Mouse (Mus musculus): ENCODE measurements around the gene Gadd45g.

- TF ChIP-seq CTCF (IDR thresholded peaks at IDR 0.05; ENCODE audit: control insufficient read depth, insufficient read depth, insufficient read length) (no peak), MAX (IDR thresholded peaks at IDR 0.05) (no peak), MYOD1 (IDR thresholded peaks at IDR 0.05; ENCODE audit: control insufficient read depth, insufficient read length, low read depth) (no peak), USF1 (IDR thresholded peaks at IDR 0.05; ENCODE audit: low read depth) (no peak), FOSL1 (IDR thresholded peaks at IDR 0.05; ENCODE audit: insufficient read depth, low read length, poor library complexity, severe bottlenecking) (no peak), CEBPB (IDR thresholded peaks at IDR 0.05; ENCODE audit: low read depth) (no peak), MYOG (IDR thresholded peaks at IDR 0.05; ENCODE audit: control insufficient read depth, extremely low read depth, insufficient read length) (no peak)
These were observed 10.7 kb downstream of the Gadd45g start for GRCm38 (mm10) chr13:51857156-51857555.
